Mouse (Mus musculus): ENCODE measurements around the gene Gars.

Gene Gars

GRCm38 (mm10) chr6:55037799-55038670, at the start of gene Gars:
Gars (plus strand) TSS chr6:55038007.
- peak; percentile 46 for DNase-seq (ENCODE audit: extremely low spot score, low read depth, low spot score)

- no peak for DNase-seq (ENCODE audit: extremely low spot score, low read depth, low spot score)
These were observed 49.7 kb upstream of the Gars start for GRCm38 (mm10) chr6:54988141-54988540.

GRCm38 (mm10) chr6:54991189-54991588, 46.6 kb upstream of the Gars start:
- no peak for DNase-seq (ENCODE audit: extremely low spot score, low read depth, low spot score)

GRCm38 (mm10) chr6:54992141-54992540, 45.7 kb upstream of the Gars start:
- DNase-seq (ENCODE audit: extremely low spot score, low read depth, low spot score) = no peak

- peak; percentile 85 for DNase-seq (ENCODE audit: extremely low spot score, low read depth, low spot score)
These were observed 45.0 kb upstream of the Gars start, which contains the start of gene Ggct for GRCm38 (mm10) chr6:54992734-54993260. Ggct (minus strand) TSS chr6:54992950.

GRCm38 (mm10) chr6:54996361-54996760, 41.4 kb upstream of the Gars start:
- DNase-seq (ENCODE audit: extremely low spot score, low read depth, low spot score) = no peak

- DNase-seq (ENCODE audit: extremely low spot score, low read depth, low spot score) = no peak
These were observed 40.1 kb upstream of the Gars start for GRCm38 (mm10) chr6:54997726-54998125.

GRCm38 (mm10) chr6:55001320-55001719, 36.5 kb upstream of the Gars start:
- no peak for DNase-seq (ENCODE audit: extremely low spot score, low read depth, low spot score)

- DNase-seq (ENCODE audit: extremely low spot score, low read depth, low spot score) = no peak
These were observed 35.4 kb upstream of the Gars start for GRCm38 (mm10) chr6:55002438-55002837.

- no peak for DNase-seq (ENCODE audit: extremely low spot score, low read depth, low spot score)
These were observed 34.2 kb upstream of the Gars start for GRCm38 (mm10) chr6:55003559-55003958.

- no peak for DNase-seq (ENCODE audit: extremely low spot score, low read depth, low spot score)
These were observed 29.4 kb upstream of the Gars start for GRCm38 (mm10) chr6:55008401-55008800.

- no peak for DNase-seq (ENCODE audit: extremely low spot score, low read depth, low spot score)
These were observed 28.2 kb upstream of the Gars start for GRCm38 (mm10) chr6:55009391-55010230.

GRCm38 (mm10) chr6:55010330-55011091, 27.3 kb upstream of the Gars start:
- DNase-seq (ENCODE audit: extremely low spot score, low read depth, low spot score) = no peak

GRCm38 (mm10) chr6:55012516-55012915, 25.3 kb upstream of the Gars start:
- DNase-seq (ENCODE audit: extremely low spot score, low read depth, low spot score) = no peak

- no peak for DNase-seq (ENCODE audit: extremely low spot score, low read depth, low spot score)
These were observed 23.6 kb upstream of the Gars start for GRCm38 (mm10) chr6:55014184-55014583.

- DNase-seq (ENCODE audit: extremely low spot score, low read depth, low spot score) = no peak
These were observed 21.6 kb upstream of the Gars start for GRCm38 (mm10) chr6:55016236-55016635.

GRCm38 (mm10) chr6:55016710-55017583, 20.9 kb upstream of the Gars start:
- DNase-seq (ENCODE audit: extremely low spot score, low read depth, low spot score) = no peak

GRCm38 (mm10) chr6:55018417-55018816, 19.4 kb upstream of the Gars start:
- no peak for DNase-seq (ENCODE audit: extremely low spot score, low read depth, low spot score)

GRCm38 (mm10) chr6:55021806-55022205, 16.0 kb upstream of the Gars start:
- no peak for DNase-seq (ENCODE audit: extremely low spot score, low read depth, low spot score)

GRCm38 (mm10) chr6:55027642-55028041, 10.2 kb upstream of the Gars start:
- DNase-seq (ENCODE audit: extremely low spot score, low read depth, low spot score) = no peak

Measured in hindlimb bud, embryonic 11.5 days (tissue).